Mouse (Mus musculus): ENCODE results near the gene Zcchc12. TPM values are rescaled to one million over a fixed set of nuclear protein-coding genes. Genes with fewer than 3 reads are reported as not detected.

The Zcchc12 gene
- not detected for total RNA-seq (2023)

GRCm38 (mm10) chrX:36195736-36196525, at the start of gene Zcchc12:
TSS of gene Zcchc12 (plus strand) at chrX:36195904.

Other genes with a start within 250 kb of the Zcchc12 start
- gene Il13ra1, start 83.8 kb upstream of the Zcchc12 start, total RNA-seq (2023), result under 1 TPM; 0.15 to 0.41 TPM
- under 1 TPM; 0.23 to 0.33 TPM for gene Lonrf3, start 132.4 kb downstream of the Zcchc12 start, total RNA-seq (2023)
- gene Gm6268, start 205.4 kb downstream of the Zcchc12 start, total RNA-seq (2023), result not detected

All from B cell, adult 67 days (primary cell).